In the genomic region with DNA sequence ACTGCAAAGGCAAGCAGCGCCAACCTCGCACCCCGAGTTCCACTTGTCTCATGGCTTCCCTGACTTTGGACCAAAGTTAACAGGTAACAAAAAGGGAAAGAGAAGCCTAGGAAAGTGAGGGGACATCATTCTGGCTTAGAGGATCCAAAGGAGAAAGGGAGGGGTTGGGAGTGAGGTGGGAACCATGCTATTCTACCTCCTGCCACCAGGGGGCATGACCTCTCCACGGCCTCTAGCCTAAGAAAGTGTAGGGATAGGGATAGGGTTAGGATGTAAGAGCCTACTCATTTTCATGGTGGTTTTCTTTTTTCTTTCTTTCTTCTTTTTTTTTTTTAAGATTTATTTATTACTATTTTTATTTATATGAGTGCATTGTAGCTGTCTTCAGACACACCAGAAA, we compare ENCODE assay signal across 9 mouse cellular contexts. TPM values are rescaled to one million over a fixed set of nuclear protein-coding genes. Genes with fewer than 3 reads are reported as not detected.
A peak's percentile ranks its signal among the peaks of the same experiment; 100 is the strongest.
DNase-seq lines count a peak whose midpoint lies in the region; ATAC-seq lines count a peak whose summit lies in the region.
"Had no signal": no experiment of that assay in that cellular context is flagged by ENCODE, and none has a peak within 500 bp of the region (broad histone marks: within the 10 kb centered on the region; RNA-seq: fewer than 3 reads in every experiment).

No protein-coding gene starts in this region.

- no peaks in the 10 kb centered on the region for H3K4me1 ChIP-seq in midbrain, embryonic 11.5 days (ENCODE audit: control insufficient read depth, insufficient read depth, low read length)
- no peaks in the 10 kb centered on the region for H3K4me1 ChIP-seq in midbrain, embryonic 16.5 days (ENCODE audit: control insufficient read depth, insufficient read depth, low read length)
- no peaks in the 10 kb centered on the region for H3K4me1 ChIP-seq in hindbrain, embryonic 14.5 days (replicated peaks; ENCODE audit: control insufficient read depth, insufficient read depth, low read length)
- H3K4me1 ChIP-seq: neural tube, embryonic 12.5 days had no signal

- no peak overlapping the region for H3K4me2 ChIP-seq in midbrain, embryonic 11.5 days
- no peak overlapping the region for H3K4me2 ChIP-seq in midbrain, embryonic 16.5 days (ENCODE audit: low read length)
- no peak overlapping the region for H3K4me2 ChIP-seq in hindbrain, embryonic 14.5 days (replicated peaks)
- H3K4me2 ChIP-seq: neural tube, embryonic 12.5 days had no signal

- no peaks in the 10 kb centered on the region for H3K27me3 ChIP-seq in midbrain, embryonic 11.5 days (ENCODE audit: control insufficient read depth, insufficient read depth, low read length)
- H3K27me3 ChIP-seq in midbrain, embryonic 16.5 days (ENCODE audit: control insufficient read depth, insufficient read depth, low read depth, low read length) = no peaks in the 10 kb centered on the region
- H3K27me3 ChIP-seq in hindbrain, embryonic 14.5 days (ENCODE audit: control insufficient read depth, insufficient read depth, low read length) = no peaks in the 10 kb centered on the region
- H3K27me3 ChIP-seq: neural tube, embryonic 12.5 days had no signal

- ATAC-seq in midbrain, embryonic 11.5 days (ENCODE audit: low FRiP score) = no peak
- no peak for ATAC-seq in midbrain, embryonic 16.5 days
- ATAC-seq in hindbrain, embryonic 14.5 days (ENCODE audit: low FRiP score) = no peak
- peak; percentile 82 for ATAC-seq in megakaryocyte progenitor cell, adult 5-6 weeks (replicated peaks; ENCODE audit: poor library complexity)

- no peak overlapping the region for H3K4me3 ChIP-seq in midbrain, embryonic 11.5 days (ENCODE audit: low read depth, low read length)
- H3K4me3 ChIP-seq in midbrain, embryonic 16.5 days (ENCODE audit: low read depth, low read length) = no peak overlapping the region
- no peak overlapping the region for H3K4me3 ChIP-seq in hindbrain, embryonic 14.5 days (replicated peaks; ENCODE audit: low read length)
- H3K4me3 ChIP-seq: neural tube, embryonic 12.5 days had no signal

- peaks cover 39% of the 10 kb centered on the region for H3K36me3 ChIP-seq in midbrain, embryonic 11.5 days (ENCODE audit: control insufficient read depth, insufficient read depth, low read length)
- peaks cover 29% of the 10 kb centered on the region for H3K36me3 ChIP-seq in midbrain, embryonic 16.5 days (ENCODE audit: control insufficient read depth, insufficient read depth, low read length)
- H3K36me3 ChIP-seq in hindbrain, embryonic 14.5 days (replicated peaks; ENCODE audit: control insufficient read depth, insufficient read depth) = peaks cover 84% of the 10 kb centered on the region

- no peak overlapping the region for H3K9ac ChIP-seq in midbrain, embryonic 11.5 days (ENCODE audit: low read length)
- H3K9ac ChIP-seq in midbrain, embryonic 16.5 days (ENCODE audit: low read depth, low read length) = no peak overlapping the region
- H3K9ac ChIP-seq in hindbrain, embryonic 14.5 days = no peak overlapping the region
- H3K9ac ChIP-seq: neural tube, embryonic 12.5 days had no signal

- H3K27ac ChIP-seq in midbrain, embryonic 11.5 days (ENCODE audit: low read depth, low read length) = no peak overlapping the region
- H3K27ac ChIP-seq in midbrain, embryonic 16.5 days (ENCODE audit: low read length) = no peak overlapping the region
- H3K27ac ChIP-seq in hindbrain, embryonic 14.5 days = no peak overlapping the region
- H3K27ac ChIP-seq: neural tube, embryonic 12.5 days had no signal

- no peaks in the 10 kb centered on the region for H3K9me3 ChIP-seq in midbrain, embryonic 11.5 days (ENCODE audit: control insufficient read depth, low read length)
- no peaks in the 10 kb centered on the region for H3K9me3 ChIP-seq in midbrain, embryonic 16.5 days (replicated peaks; ENCODE audit: control insufficient read depth, low read length, poor library complexity, severe bottlenecking)
- no peaks in the 10 kb centered on the region for H3K9me3 ChIP-seq in hindbrain, embryonic 14.5 days (ENCODE audit: control insufficient read depth, low read length)
- H3K9me3 ChIP-seq: neural tube, embryonic 12.5 days had no signal

- 84% methylated on average over 4 of the region's 4 CpGs for WGBS in midbrain, embryonic 11.5 days
- WGBS in midbrain, embryonic 16.5 days = 81% methylated on average over 4 of the region's 4 CpGs
- WGBS in hindbrain, embryonic 14.5 days = 86% methylated on average over 4 of the region's 4 CpGs

- peak; percentile 51 to 80 for DNase-seq in adrenal gland, adult (ENCODE audit: inconsistent age in 2 of 2, low spot score in 1 of 2)
- no peak for DNase-seq in adrenal gland, adult 8-10 months
- peak; percentile 88 for DNase-seq in midbrain, embryonic 11.5 days (ENCODE audit: low spot score, missing footprints)
- DNase-seq in cerebellum, adult 11-12 months = peak; percentile 61
- peak; percentile 49 for DNase-seq in hindbrain, embryonic 14.5 days (ENCODE audit: low spot score)
- DNase-seq in left cerebral cortex, adult 8-10 months (ENCODE audit: low spot score in 2 of 2) = no peak

RNA-seq across cellular contexts. Expression of a gene that starts 8.5 kb away (rescaled TPM):
- 10 to 100 TPM; 23.3 to 100.0 (median 41.1) TPM for total RNA-seq in adrenal gland, adult 8-10 months (2022)
- 8.9 and 10.9 TPM in 2 replicates for polyA plus RNA-seq in midbrain, embryonic 11.5 days (2014; fragmentation: Nextera tagmentation; extraction: Ambion mirVana)
- 4.6 and 4.9 TPM in 2 replicates for polyA plus RNA-seq in midbrain, embryonic 16.5 days (2015; fragmentation: Nextera tagmentation; extraction: Ambion mirVana)
- polyA plus RNA-seq in hindbrain, embryonic 14.5 days (2014; fragmentation: Nextera tagmentation; extraction: Ambion mirVana) = 5.6 and 6.6 TPM in 2 replicates
- 0.07 and 0.27 TPM in 2 replicates for total RNA-seq in megakaryocyte progenitor cell, adult 5-6 weeks (2015)
- total RNA-seq in megakaryocyte progenitor cell, adult 5-6 weeks (2017) = 0.21 and 0.24 TPM in 2 replicates
- 1 to 10 TPM; 4.6 to 5.9 (median 5.2) TPM for total RNA-seq in left cerebral cortex, adult 8-10 months (2022)

RNA-seq across cellular contexts. Expression of a gene that starts 30.0 kb away (rescaled TPM):
- total RNA-seq in adrenal gland, adult 8-10 months (2022) = 100 to 1,000 TPM; 175 to 199 (median 191) TPM
- 186 and 187 TPM in 2 replicates for polyA plus RNA-seq in midbrain, embryonic 11.5 days (2014; fragmentation: Nextera tagmentation; extraction: Ambion mirVana)
- 108 and 110 TPM in 2 replicates for polyA plus RNA-seq in midbrain, embryonic 16.5 days (2015; fragmentation: Nextera tagmentation; extraction: Ambion mirVana)
- 113 and 114 TPM in 2 replicates for polyA plus RNA-seq in hindbrain, embryonic 14.5 days (2014; fragmentation: Nextera tagmentation; extraction: Ambion mirVana)
- 64.0 and 65.0 TPM in 2 replicates for total RNA-seq in megakaryocyte progenitor cell, adult 5-6 weeks (2015)
- total RNA-seq in megakaryocyte progenitor cell, adult 5-6 weeks (2017) = 230 and 286 TPM in 2 replicates
- 100 to 1,000 TPM; 114 to 149 (median 128) TPM for total RNA-seq in left cerebral cortex, adult 8-10 months (2022)

RNA-seq across cellular contexts. Expression of a gene that starts 53.7 kb away (rescaled TPM):
- 100 to 1,000 TPM; 169 to 222 (median 210) TPM for total RNA-seq in adrenal gland, adult 8-10 months (2022)
- polyA plus RNA-seq in midbrain, embryonic 11.5 days (2014; fragmentation: Nextera tagmentation; extraction: Ambion mirVana) = 1,003 and 1,028 TPM in 2 replicates
- 1,578 and 1,695 TPM in 2 replicates for polyA plus RNA-seq in midbrain, embryonic 16.5 days (2015; fragmentation: Nextera tagmentation; extraction: Ambion mirVana)
- 1,554 and 1,615 TPM in 2 replicates for polyA plus RNA-seq in hindbrain, embryonic 14.5 days (2014; fragmentation: Nextera tagmentation; extraction: Ambion mirVana)
- total RNA-seq in megakaryocyte progenitor cell, adult 5-6 weeks (2015) = 69.8 and 85.4 TPM in 2 replicates
- 23.7 and 30.0 TPM in 2 replicates for total RNA-seq in megakaryocyte progenitor cell, adult 5-6 weeks (2017)
- 1,000 to 10,000 TPM in 3 of 4 experiments, 100 to 1,000 TPM in 1; 989 to 1,128 (median 1,052) TPM for total RNA-seq in left cerebral cortex, adult 8-10 months (2022)

Comparison
In these comparisons a context has a peak if more than half of its experiments do, and no peak if none do; other contexts are left out.
1. DNase-seq: peak in adrenal gland, adult (2 of 2), midbrain, embryonic 11.5 days (single experiment), cerebellum, adult 11-12 months (single experiment) and hindbrain, embryonic 14.5 days (single experiment); none in adrenal gland, adult 8-10 months (single experiment) and left cerebral cortex, adult 8-10 months (0 of 2).
2. RNA of a gene that starts 8.5 kb away (total RNA-seq): 23.3 to 100.0 TPM in adrenal gland, adult 8-10 months and 4.6 to 5.9 TPM in left cerebral cortex, adult 8-10 months; 0.07 to 0.27 TPM in megakaryocyte progenitor cell, adult 5-6 weeks; every median in the first group is over 4 times any median in the second.
3. RNA of a gene that starts 53.7 kb away (total RNA-seq): 989 to 1,128 TPM in left cerebral cortex, adult 8-10 months; 169 to 222 TPM in adrenal gland, adult 8-10 months and 23.7 to 85.4 TPM in megakaryocyte progenitor cell, adult 5-6 weeks; every median in the first group is over 4 times any median in the second.